Mouse (Mus musculus) T-cell, adult 66 days (primary cell): ENCODE results near the gene Phc3. TPM values are rescaled to one million over a fixed set of nuclear protein-coding genes. Genes with fewer than 3 reads are reported as not detected.

Source experiments
- total RNA-seq, 2 experiments: library from RNA; stranded (reverse); gene quantifications; 3 replicates in 1 of 2; 4 replicates in 1 of 2; pipeline ENCODE4 v1.2.4; 2023

Phc3 gene
- 10 to 100 TPM; 85.4 to 85.7 TPM for total RNA-seq

GRCm38 (mm10) chr3:30969104-30969581 is at the start of gene Phc3:
Gene Phc3, minus strand, starts transcription at chr3:30969415.

GRCm38 (mm10) chr3:30995283-30995898 is 26.2 kb upstream of the Phc3 start, which contains the start of gene Prkci:
Gene Prkci, plus strand, starts transcription at chr3:30995747.

GRCm38 (mm10) chr3:30855604-30856458 is 113.4 kb downstream of the Phc3 start, which contains the start of gene Gpr160:
Gene Gpr160, plus strand, starts transcription at chr3:30855950.

Other genes with a start within 250 kb of the Phc3 start
- not detected for gene Samd7, start 223.1 kb downstream of the Phc3 start, total RNA-seq
- 10 to 100 TPM; 69.3 to 74.1 TPM for gene Sec62, start 176.5 kb downstream of the Phc3 start, total RNA-seq
- gene Gpr160, start 113.5 kb downstream of the Phc3 start, total RNA-seq: 1 to 10 TPM; 1.7 to 2.4 TPM
- 10 to 100 TPM; 14.2 to 16.7 TPM for gene Prkci, start 26.3 kb upstream of the Phc3 start, total RNA-seq
- gene Skil, start 125.6 kb upstream of the Phc3 start, total RNA-seq: 10 to 100 TPM; 60.2 to 61.7 TPM
- gene Cldn11, start 180.5 kb upstream of the Phc3 start, total RNA-seq: not detected